In the genomic region with DNA sequence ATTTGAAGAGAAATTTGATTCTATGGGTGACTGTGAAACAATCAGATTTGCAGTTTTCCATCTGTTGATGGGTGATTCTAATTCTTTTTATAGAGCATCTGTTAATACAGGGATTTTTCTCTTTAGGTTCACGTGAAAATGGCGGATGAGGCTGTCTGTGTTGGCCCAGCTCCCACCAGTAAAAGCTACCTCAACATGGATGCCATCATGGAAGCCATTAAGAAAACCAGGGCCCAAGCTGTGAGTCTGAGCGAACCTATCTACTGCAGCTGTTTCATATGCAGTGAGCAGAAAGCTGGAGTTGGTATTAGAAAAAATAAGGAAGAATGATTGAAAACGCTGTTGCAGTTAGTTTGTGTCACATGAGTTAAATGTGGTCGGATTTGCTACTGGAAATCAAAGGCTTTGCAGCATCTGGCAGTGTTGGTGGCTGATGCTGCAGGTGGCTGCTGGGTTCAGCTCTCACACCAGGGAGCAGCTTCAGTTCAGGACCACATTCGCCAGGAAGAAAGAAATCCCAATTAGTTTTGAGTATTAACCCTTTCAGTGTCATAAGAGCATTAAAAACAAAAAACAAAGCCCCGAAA, we compare ENCODE assay signal across 21 mouse cellular contexts. TPM values are rescaled to one million over a fixed set of nuclear protein-coding genes. Genes with fewer than 3 reads are reported as not detected.
DNase-seq lines count a peak whose midpoint lies in the region; ATAC-seq and TF ChIP-seq lines count a peak whose summit lies in the region.
"Had no signal": no experiment of that assay in that cellular context is flagged by ENCODE, and none has a peak within 500 bp of the region (broad histone marks: within the 10 kb centered on the region; RNA-seq: fewer than 3 reads in every experiment).

No protein-coding gene starts in this region.

- H3K36me3 ChIP-seq in forebrain, embryonic 11.5 days (ENCODE audit: control insufficient read depth, insufficient read depth, low read length), result no peaks in the 10 kb centered on the region
- H3K36me3 ChIP-seq in forebrain, postnatal 0 days (ENCODE audit: insufficient read depth), result no peaks in the 10 kb centered on the region
- 0 out of 2 replicates have a peak, but pooled peaks cover 3% of the 10 kb centered on the region for H3K36me3 ChIP-seq in forebrain, embryonic 13.5 days (ENCODE audit: poor library complexity, severe bottlenecking)
- H3K36me3 ChIP-seq in hindbrain, embryonic 11.5 days (ENCODE audit: control insufficient read depth, insufficient read depth, low read length), result no peaks in the 10 kb centered on the region
- H3K36me3 ChIP-seq: heart, embryonic 10.5 days; intestine, embryonic 15.5 days had no signal

- H3K4me2 ChIP-seq in forebrain, embryonic 11.5 days (ENCODE audit: low read depth, low read length, severe bottlenecking), result no peak overlapping the region
- H3K4me2 ChIP-seq in forebrain, postnatal 0 days (ENCODE audit: low read depth), result no peak overlapping the region
- peak overlapping the region; percentile 25 for H3K4me2 ChIP-seq in forebrain, embryonic 13.5 days
- no peak overlapping the region for H3K4me2 ChIP-seq in hindbrain, embryonic 11.5 days (replicated peaks; ENCODE audit: low read depth, low read length)
- H3K4me2 ChIP-seq: embryonic facial prominence, embryonic 12.5 days; hindbrain, embryonic 13.5 days; intestine, embryonic 15.5 days had no signal

- 29% methylated on average over 7 of the region's 7 CpGs for WGBS in forebrain, embryonic 11.5 days
- WGBS in forebrain, postnatal 0 days, result 24% methylated on average over 7 of the region's 7 CpGs
- WGBS in forebrain, embryonic 13.5 days, result 20% methylated on average over 7 of the region's 7 CpGs
- WGBS in hindbrain, embryonic 11.5 days, result 59% methylated on average over 7 of the region's 7 CpGs

- peak; percentile 58 for DNase-seq in forebrain, embryonic 11.5 days (ENCODE audit: low spot score)
- no peak for DNase-seq in forebrain, postnatal 0 days
- DNase-seq in forelimb bud, embryonic 11.5 days (ENCODE audit: low read depth, low spot score), result peak; percentile 47
- peak; percentile 46 for DNase-seq in retina, postnatal 1 day
- no peak for DNase-seq in thymus, postnatal 0 days (ENCODE audit: low spot score)
- no peak for DNase-seq in hindbrain, embryonic 11.5 days (ENCODE audit: low spot score)
- DNase-seq: adrenal gland, adult 2 months; adrenal gland, postnatal 25 days; cerebellum, adult 8-10 months; cerebellum, postnatal 14 days; gastrocnemius, postnatal 10 days; heart, adult 18-20 months; heart, postnatal 10 days; heart, postnatal 4 days; kidney, adult 18-20 months had no signal

- no peaks in the 10 kb centered on the region for H3K27me3 ChIP-seq in forebrain, embryonic 11.5 days (ENCODE audit: control insufficient read depth, insufficient read depth, low read length)
- no peaks in the 10 kb centered on the region for H3K27me3 ChIP-seq in forebrain, postnatal 0 days (ENCODE audit: insufficient read depth, low read length)
- H3K27me3 ChIP-seq in forebrain, embryonic 13.5 days, result no peaks in the 10 kb centered on the region
- H3K27me3 ChIP-seq in hindbrain, embryonic 11.5 days (ENCODE audit: control insufficient read depth, insufficient read depth, low read length), result no peaks in the 10 kb centered on the region
- H3K27me3 ChIP-seq: embryonic facial prominence, embryonic 12.5 days; hindbrain, embryonic 13.5 days; intestine, embryonic 15.5 days had no signal

- no peaks in the 10 kb centered on the region; the same call in 1 of the 2 replicates for H3K9me3 ChIP-seq in forebrain, embryonic 11.5 days (ENCODE audit: control insufficient read depth, low read length)
- no peaks in the 10 kb centered on the region for H3K9me3 ChIP-seq in forebrain, postnatal 0 days (ENCODE audit: low read length)
- H3K9me3 ChIP-seq in forebrain, embryonic 13.5 days (replicated peaks), result peaks cover 5% of the 10 kb centered on the region; the same call in 1 of the 2 replicates
- H3K9me3 ChIP-seq in hindbrain, embryonic 11.5 days (ENCODE audit: control insufficient read depth, low read length), result no peaks in the 10 kb centered on the region
- H3K9me3 ChIP-seq: embryonic facial prominence, embryonic 12.5 days; hindbrain, embryonic 13.5 days; intestine, embryonic 15.5 days had no signal

- no peak overlapping the region for H3K4me3 ChIP-seq in forebrain, embryonic 11.5 days (ENCODE audit: low read depth, low read length)
- H3K4me3 ChIP-seq in forebrain, postnatal 0 days (ENCODE audit: low read depth, low read length), result no peak overlapping the region
- no peak overlapping the region for H3K4me3 ChIP-seq in forebrain, embryonic 13.5 days
- no peak overlapping the region for H3K4me3 ChIP-seq in hindbrain, embryonic 11.5 days (ENCODE audit: low read depth, low read length)
- H3K4me3 ChIP-seq: embryonic facial prominence, embryonic 12.5 days; heart, embryonic 10.5 days; hindbrain, embryonic 13.5 days; intestine, embryonic 15.5 days had no signal

- peaks cover 4% of the 10 kb centered on the region; the same call in 1 of the 2 replicates for H3K4me1 ChIP-seq in forebrain, embryonic 11.5 days (replicated peaks; ENCODE audit: control insufficient read depth, insufficient read depth, low read length)
- no peaks in the 10 kb centered on the region for H3K4me1 ChIP-seq in forebrain, postnatal 0 days (ENCODE audit: insufficient read depth)
- H3K4me1 ChIP-seq in forebrain, embryonic 13.5 days, result peaks cover 12% of the 10 kb centered on the region
- no peaks in the 10 kb centered on the region for H3K4me1 ChIP-seq in hindbrain, embryonic 11.5 days (replicated peaks; ENCODE audit: control insufficient read depth, insufficient read depth, low read length)
- H3K4me1 ChIP-seq: embryonic facial prominence, embryonic 12.5 days; heart, embryonic 10.5 days; hindbrain, embryonic 13.5 days; intestine, embryonic 15.5 days had no signal

- peak overlapping the region; percentile 70 for H3K27ac ChIP-seq in forebrain, embryonic 11.5 days (ENCODE audit: low read depth, low read length)
- H3K27ac ChIP-seq in forebrain, postnatal 0 days (ENCODE audit: low read depth, low read length), result no peak overlapping the region
- peak overlapping the region; percentile 59 for H3K27ac ChIP-seq in forebrain, embryonic 13.5 days
- H3K27ac ChIP-seq in hindbrain, embryonic 11.5 days (ENCODE audit: low read depth, low read length), result no peak overlapping the region
- H3K27ac ChIP-seq: embryonic facial prominence, embryonic 12.5 days; heart, embryonic 10.5 days; hindbrain, embryonic 13.5 days; hindbrain, postnatal 0 days; intestine, embryonic 15.5 days had no signal

- no peak overlapping the region for H3K9ac ChIP-seq in forebrain, embryonic 11.5 days (ENCODE audit: low read length)
- no peak overlapping the region for H3K9ac ChIP-seq in forebrain, postnatal 0 days
- no peak overlapping the region for H3K9ac ChIP-seq in forebrain, embryonic 13.5 days
- no peak overlapping the region for H3K9ac ChIP-seq in hindbrain, embryonic 11.5 days (ENCODE audit: low read depth, low read length)
- H3K9ac ChIP-seq: embryonic facial prominence, embryonic 12.5 days; hindbrain, embryonic 13.5 days; intestine, embryonic 15.5 days had no signal

- ATAC-seq in forebrain, embryonic 11.5 days (replicated peaks; ENCODE audit: low FRiP score), result peak; percentile 77
- no peak for ATAC-seq in forebrain, postnatal 0 days
- ATAC-seq in forebrain, embryonic 13.5 days, result peak; percentile 68; the same call in 1 of the 2 replicates
- no peak for ATAC-seq in hindbrain, embryonic 11.5 days (ENCODE audit: low FRiP score)
- ATAC-seq: hindbrain, postnatal 0 days; intestine, embryonic 15.5 days had no signal

- TF ChIP-seq CTCF in forebrain, postnatal 0 days (IDR thresholded peaks at IDR 0.05; ENCODE audit: low read depth), result no peak

RNA-seq across cellular contexts. Expression of a gene that starts 48.5 kb away (rescaled TPM):
- polyA plus RNA-seq in forebrain, embryonic 11.5 days (2014; fragmentation: Nextera tagmentation; extraction: Ambion mirVana), result 34.9 and 39.6 TPM in 2 replicates
- 11.9 and 12.4 TPM in 2 replicates for total RNA-seq in forebrain, postnatal 0 days (2014; rRNA removed)
- 23.8 and 29.4 TPM in 2 replicates for polyA plus RNA-seq in forebrain, postnatal 0 days (2015; fragmentation: Nextera tagmentation; extraction: Ambion mirVana)
- 25.2 and 27.1 TPM in 2 replicates for polyA plus RNA-seq in forebrain, embryonic 13.5 days (2015; fragmentation: Nextera tagmentation; extraction: Ambion mirVana)
- 14.9 and 15.6 TPM in 2 replicates for polyA plus RNA-seq in thymus, postnatal 0 days (2015; fragmentation: Nextera tagmentation; extraction: Ambion mirVana)
- 31.6 and 33.1 TPM in 2 replicates for polyA plus RNA-seq in hindbrain, embryonic 11.5 days (2014; fragmentation: Nextera tagmentation; extraction: Ambion mirVana)

Comparison
In these comparisons a context has a peak if more than half of its experiments do, and no peak if none do; other contexts are left out.
1. ATAC-seq: peak in forebrain, embryonic 11.5 days (single experiment) and forebrain, embryonic 13.5 days (single experiment); none in forebrain, postnatal 0 days (single experiment) and hindbrain, embryonic 11.5 days (single experiment).
2. DNase-seq: peak in forebrain, embryonic 11.5 days (single experiment), forelimb bud, embryonic 11.5 days (single experiment) and retina, postnatal 1 day (single experiment); none in forebrain, postnatal 0 days (single experiment), thymus, postnatal 0 days (single experiment) and hindbrain, embryonic 11.5 days (single experiment).
3. H3K27ac ChIP-seq: peak in forebrain, embryonic 11.5 days (single experiment) and forebrain, embryonic 13.5 days (single experiment); none in forebrain, postnatal 0 days (single experiment) and hindbrain, embryonic 11.5 days (single experiment).